Mouse (Mus musculus): ENCODE results near the gene Rap1gap2. TPM values are rescaled to one million over a fixed set of nuclear protein-coding genes. Genes with fewer than 3 reads are reported as not detected.

The Rap1gap2 gene
- polyA plus RNA-seq, 1 experiment = 21.4 TPM

DNA sequence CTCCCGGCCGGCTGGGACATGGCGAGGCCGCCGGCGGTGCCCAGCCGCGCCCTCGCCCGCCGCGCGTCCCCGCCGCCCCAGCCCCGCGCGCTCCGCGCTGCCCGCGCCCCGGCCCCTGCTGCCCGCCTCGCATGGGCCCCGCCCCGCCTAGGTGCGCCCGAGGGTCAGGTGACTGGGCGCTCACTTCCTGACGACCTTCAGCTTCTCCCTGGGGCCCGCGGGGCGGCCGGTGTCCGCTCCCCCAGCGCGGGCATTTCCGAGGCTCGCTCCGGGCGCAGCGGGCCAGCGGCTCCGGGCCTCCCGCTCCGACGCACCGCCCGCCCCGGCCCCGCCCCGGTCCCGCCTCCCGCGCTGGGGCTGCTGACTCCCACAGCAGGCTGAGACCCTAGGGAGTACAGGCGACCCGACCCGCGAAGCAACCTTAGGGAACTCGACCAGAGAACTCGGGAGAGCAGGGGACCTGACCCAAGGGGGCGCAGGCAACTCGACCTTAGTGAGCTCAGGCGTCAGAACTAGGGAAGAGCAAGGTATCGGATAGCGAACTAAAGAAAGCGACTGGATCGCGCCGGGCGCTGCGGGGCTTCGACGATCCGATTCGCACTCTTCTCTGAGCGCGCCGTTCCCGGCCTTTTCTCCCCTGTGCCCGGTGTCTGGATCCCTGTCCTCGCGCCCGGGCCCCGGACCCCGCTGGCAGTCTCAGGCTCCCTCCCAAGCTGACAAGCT is 88.1 kb downstream of the Rap1gap2 start:
- WGBS = under 1% methylated on average over 87 of the region's 87 CpGs
- DNase-seq (ENCODE audit: low read depth, low spot score) = no peak

GRCm38 (mm10) chr11:74521981-74522486 is 88.7 kb downstream of the Rap1gap2 start:
- DNase-seq (ENCODE audit: low read depth, low spot score) = no peak
- WGBS = 2% methylated on average over 29 of the region's 29 CpGs

DNA sequence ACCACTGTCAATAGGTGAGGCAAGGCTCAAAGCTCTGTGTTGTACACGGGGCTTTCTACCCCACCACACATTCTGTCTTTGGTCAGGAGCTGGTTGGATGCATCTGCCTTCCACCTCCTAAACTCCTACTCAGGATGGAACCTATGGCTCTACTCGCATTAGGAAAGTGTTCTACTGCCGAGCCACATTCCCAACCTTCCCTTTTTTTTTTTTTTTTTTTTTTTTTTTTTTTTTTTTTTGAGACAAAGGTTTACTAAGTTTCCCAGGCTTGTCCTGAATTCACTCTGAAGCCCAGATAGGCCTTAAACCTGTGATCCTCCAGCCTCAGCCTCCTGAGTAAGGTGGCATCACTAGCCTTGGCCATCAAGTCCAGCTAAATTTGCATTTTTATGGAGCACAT is 90.5 kb downstream of the Rap1gap2 start:
- no peak for DNase-seq (ENCODE audit: low read depth, low spot score)
- WGBS = 70% methylated on average over 3 of the region's 3 CpGs

DNA sequence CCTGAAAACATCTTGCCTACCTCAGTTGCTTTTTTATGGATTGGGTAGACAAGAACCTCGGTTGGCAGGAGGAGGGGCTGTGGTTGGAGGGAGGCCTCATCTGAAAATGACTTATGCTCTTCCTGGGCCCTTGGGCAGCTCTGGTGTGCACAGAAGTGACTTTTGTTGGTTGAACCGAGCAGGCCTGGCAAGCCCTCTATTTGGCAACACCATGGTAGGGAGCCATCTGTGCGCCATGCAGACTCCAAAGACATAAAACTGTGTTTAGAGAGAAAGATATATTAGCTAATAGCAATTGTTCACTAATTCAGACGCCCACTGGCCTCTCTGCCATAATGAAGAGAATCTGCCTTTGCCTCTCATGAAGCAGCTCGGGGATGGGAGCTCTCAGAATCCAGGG is 94.6 kb downstream of the Rap1gap2 start:
- DNase-seq (ENCODE audit: low read depth, low spot score) = no peak
- WGBS = 70% methylated on average over 5 of the region's 5 CpGs

DNA sequence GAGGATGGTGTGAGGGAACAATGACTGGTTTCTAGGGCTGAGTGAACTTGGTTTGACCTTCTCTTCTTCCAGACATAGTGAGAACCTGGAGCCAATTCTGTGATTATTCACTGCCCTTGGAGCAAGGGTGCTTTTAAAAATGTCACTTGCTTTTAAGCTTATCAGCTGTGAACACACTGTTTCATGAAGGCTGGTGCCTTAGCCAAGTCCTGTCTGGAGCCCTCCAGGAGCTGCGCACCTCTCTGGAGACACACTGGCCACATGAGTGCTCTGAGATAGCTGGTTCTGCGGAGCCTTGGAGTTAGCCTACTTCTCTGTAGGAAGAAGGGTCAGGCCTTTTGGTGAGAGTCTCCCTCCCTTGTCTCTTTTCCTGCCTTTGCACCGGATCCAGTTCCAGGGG is 95.7 kb downstream of the Rap1gap2 start:
- WGBS = 87% methylated on average over 3 of the region's 3 CpGs

DNA sequence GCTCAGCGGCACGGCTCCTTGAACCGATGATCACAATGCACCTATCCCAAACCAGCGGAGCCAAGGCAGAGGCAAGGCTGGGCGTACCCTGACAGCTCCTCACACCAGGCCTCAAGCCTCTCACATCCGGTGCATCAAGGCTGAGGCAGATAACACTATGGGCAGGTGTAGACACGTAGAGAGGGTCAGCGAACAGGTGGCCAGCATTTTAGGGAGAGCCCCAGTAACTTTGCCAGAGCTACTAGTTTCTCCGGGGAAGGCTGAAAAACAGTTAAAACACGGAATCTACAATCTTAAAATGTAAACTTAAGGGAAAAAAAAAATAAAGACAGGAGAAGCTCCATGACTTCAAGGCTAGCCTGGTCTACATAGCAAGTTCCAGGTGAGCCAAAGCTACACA is 98.1 kb downstream of the Rap1gap2 start:
- WGBS = 92% methylated on average over 10 of the region's 10 CpGs
- no peak for DNase-seq (ENCODE audit: low read depth, low spot score)

More for the DNA sequence above, 95.7 kb downstream of the Rap1gap2 start:
- no peak for DNase-seq (ENCODE audit: low read depth, low spot score)

DNA sequence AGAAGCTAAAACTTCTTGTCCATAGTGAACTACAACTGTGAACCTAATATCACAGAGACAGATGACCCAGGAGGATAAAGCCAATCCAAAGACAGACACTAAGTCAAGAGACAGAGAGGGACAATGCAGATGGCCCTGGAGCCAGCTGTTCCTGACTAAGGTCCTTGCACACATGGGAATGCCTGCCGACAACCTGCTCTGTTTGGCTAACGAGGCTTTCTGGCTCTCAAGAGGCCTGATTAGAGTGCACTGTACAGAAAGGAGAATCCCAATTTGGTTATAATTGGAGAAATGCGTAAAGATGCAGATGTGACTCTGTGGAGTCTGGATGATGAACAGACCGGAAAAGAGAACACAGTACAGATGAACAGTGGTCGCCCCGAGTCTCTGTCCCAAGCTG is 104.4 kb downstream of the Rap1gap2 start:
- no peak for DNase-seq (ENCODE audit: low read depth, low spot score)
- 87% methylated on average over 6 of the region's 6 CpGs for WGBS

DNA sequence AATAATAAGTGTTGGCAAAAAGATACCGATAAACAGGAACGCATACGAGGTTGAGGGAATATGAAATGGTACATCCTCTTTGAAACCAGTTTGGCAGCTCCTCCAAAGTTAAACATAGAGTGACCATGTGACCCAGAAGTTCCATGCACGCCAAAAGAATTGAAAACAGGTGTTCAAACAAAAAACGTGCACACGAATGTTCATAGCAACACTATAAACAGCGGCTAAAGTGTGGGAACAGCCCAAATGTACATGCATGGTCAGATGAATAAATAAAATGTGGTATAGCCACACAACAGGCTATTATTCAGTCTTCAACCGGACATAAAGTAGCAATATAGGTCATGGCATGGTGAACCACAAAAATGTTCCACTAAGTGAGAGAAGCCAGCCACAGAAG is 108.2 kb downstream of the Rap1gap2 start:
- WGBS = 25% methylated on average over 8 of the region's 8 CpGs

DNA sequence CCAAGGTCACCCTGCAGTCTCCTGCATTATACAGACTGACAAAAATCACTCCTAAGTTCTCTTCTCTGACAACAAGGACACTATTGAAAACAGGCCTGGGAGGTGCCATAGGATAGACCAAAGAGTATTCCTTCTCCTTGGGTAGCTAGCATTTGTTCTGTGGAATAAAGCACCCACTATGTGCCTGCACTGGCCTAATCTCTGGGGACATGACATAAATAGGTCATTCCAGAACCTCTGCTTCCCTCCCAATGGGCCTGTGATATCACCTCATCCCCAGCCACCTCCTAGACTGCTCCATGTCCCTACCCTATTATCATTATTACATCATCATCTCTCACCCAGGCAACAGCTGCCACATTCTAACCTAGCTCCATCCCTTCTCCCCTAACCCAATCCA is 108.7 kb downstream of the Rap1gap2 start:
- DNase-seq (ENCODE audit: low read depth, low spot score) = no peak

More for the DNA sequence above, 108.2 kb downstream of the Rap1gap2 start:
- DNase-seq (ENCODE audit: low read depth, low spot score) = no peak

DNA sequence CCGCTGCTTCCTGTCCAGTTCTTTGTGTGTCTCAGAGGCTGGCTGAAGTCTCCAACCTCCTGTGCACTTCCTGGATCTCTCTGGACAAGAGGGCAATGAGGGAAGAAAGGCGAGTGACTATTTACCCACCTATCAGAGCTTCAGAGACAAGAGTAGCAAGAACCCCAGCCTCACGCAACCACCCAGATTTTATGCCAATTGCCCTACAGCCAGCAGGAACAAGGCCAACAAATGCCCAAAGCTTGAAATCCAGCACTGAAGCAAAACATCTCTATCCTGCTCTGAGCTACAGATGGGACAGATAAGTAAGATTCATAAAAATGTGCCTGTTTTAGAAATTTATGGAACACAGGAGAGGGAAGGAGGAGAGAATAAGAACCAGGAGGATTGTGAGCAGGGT is 109.7 kb downstream of the Rap1gap2 start:
- no peak for DNase-seq (ENCODE audit: low read depth, low spot score)

GRCm38 (mm10) chr11:74499521-74500099 is 111.1 kb downstream of the Rap1gap2 start:
- DNase-seq (ENCODE audit: low read depth, low spot score) = no peak
- 51% methylated on average over 8 of the region's 8 CpGs for WGBS

More for the DNA sequence above, 109.7 kb downstream of the Rap1gap2 start:
- WGBS = 35% methylated on average over 3 of the region's 3 CpGs

DNA sequence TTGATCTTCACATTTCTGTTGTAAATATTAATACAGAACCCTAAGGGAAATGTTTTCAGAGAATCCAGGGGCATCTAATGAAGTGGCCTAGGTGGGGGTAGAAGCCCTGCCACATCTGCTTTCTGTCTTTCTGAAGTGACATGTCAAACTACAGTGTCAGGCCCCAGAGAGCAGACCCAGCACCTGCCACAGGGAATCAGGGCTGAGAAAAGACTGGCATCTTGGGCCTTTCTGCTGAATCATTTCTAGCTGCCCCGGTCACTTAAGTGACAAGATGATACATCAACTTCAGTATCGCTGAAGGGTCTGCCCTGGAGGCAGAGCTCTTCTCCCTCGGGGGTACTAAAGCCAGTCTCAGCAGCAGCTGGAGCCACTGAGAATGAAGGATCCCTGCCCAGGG is 111.7 kb downstream of the Rap1gap2 start:
- no peak for DNase-seq (ENCODE audit: low read depth, low spot score)
- WGBS = 77% methylated on average over 3 of the region's 3 CpGs

GRCm38 (mm10) chr11:74496581-74496980 is 114.1 kb downstream of the Rap1gap2 start:
- WGBS = 83% methylated on average over 3 of the region's 3 CpGs
- DNase-seq (ENCODE audit: low read depth, low spot score) = no peak

- WGBS = 24% methylated on average over 8 of the region's 8 CpGs
- no peak for DNase-seq (ENCODE audit: low read depth, low spot score)
Observed at GRCm38 (mm10) chr11:74493936-74494335, 116.8 kb downstream of the Rap1gap2 start.

- 36% methylated on average over 11 of the region's 11 CpGs for WGBS
- no peak for DNase-seq (ENCODE audit: low read depth, low spot score)
Observed at GRCm38 (mm10) chr11:74493172-74493862, 117.4 kb downstream of the Rap1gap2 start.

GRCm38 (mm10) chr11:74491130-74491529 is 119.6 kb downstream of the Rap1gap2 start:
- WGBS = 91% methylated on average over 4 of the region's 4 CpGs
- no peak for DNase-seq (ENCODE audit: low read depth, low spot score)

DNA sequence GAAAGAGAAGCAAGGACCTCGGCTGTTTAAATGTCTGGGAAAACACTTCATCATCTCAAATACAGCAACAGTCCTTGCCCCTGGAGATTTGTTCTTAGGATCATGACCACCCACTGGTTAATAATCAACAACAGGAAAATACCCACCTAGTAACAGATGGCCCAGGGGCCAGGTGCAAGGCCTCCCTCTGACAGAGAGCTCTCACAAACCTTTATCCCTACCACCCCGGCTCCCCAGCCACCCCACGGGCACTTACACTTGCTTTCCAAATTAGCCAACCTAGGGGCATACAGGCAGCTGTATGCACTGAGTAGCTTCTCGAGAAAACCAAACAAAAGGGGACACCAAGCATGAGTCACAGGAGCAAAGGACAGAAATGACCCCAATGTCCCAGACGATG is 121.5 kb downstream of the Rap1gap2 start:
- DNase-seq (ENCODE audit: low read depth, low spot score) = no peak
- 30% methylated on average over 5 of the region's 5 CpGs for WGBS

DNA sequence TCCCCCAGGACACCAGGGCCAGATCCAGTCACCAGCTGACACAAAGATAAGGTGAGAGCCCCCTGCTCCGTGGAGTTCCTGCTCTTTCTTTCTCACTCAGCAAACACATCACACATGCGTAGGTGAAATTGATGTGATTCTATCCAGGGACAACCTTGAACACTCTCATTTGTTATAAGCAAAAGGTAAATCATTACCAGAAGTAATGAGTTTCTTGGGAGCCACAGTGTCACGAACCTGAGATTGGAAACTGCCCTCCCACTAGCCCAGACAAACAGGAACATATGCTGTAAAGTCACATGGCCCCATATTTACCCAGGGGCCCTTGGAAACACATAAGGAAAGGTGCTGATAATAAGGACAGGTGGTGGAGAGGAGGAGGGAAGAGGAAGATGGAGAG is 122.8 kb downstream of the Rap1gap2 start:
- WGBS = 25% methylated on average over 3 of the region's 3 CpGs
- no peak for DNase-seq (ENCODE audit: low read depth, low spot score)

DNA sequence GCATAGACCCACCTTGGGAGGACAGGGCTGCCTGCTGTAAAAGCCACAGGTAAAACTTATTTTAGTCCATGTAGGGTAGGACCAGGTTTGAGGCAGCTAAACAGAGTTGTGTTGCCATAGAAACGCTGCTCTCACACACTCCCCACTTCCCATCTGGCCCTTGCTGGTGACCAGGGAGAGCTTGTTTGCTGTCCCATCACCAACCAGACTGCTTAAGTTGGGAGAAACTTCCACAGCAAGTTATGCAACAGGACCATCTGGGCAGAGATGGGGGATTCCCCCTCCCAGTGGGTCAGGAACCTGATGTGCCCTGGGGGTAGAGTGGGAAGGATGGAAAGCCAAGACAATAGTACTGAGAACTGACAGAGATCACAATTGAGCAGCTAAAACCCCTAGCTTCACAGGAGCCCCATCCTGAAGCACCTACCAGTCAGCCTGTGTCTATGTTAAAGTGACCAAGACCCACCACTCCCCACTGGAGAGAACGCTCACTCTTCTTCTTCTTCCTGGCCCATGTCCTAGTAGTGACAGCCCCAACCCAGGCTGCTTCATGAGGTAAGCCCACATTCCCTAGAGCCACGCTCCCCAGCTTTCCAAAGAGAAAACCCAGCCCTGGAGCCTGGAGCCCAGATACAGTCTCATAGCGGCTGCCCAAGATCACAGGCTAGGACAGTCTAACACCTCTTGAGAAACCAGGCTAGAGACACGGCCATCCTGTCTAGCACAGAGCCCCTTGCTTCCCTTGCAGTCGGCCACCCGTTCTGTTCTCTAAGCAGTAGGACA is 125.1 kb downstream of the Rap1gap2 start:
- 90% methylated on average over 7 of the region's 7 CpGs for WGBS

GRCm38 (mm10) chr11:74483871-74484270 is 126.8 kb downstream of the Rap1gap2 start:
- 79% methylated on average over 5 of the region's 5 CpGs for WGBS
- DNase-seq (ENCODE audit: low read depth, low spot score) = no peak

More for the DNA sequence above, 125.1 kb downstream of the Rap1gap2 start:
- no peak for DNase-seq (ENCODE audit: low read depth, low spot score)

All from large intestine, adult 2 months (tissue).